Mouse (Mus musculus) hindbrain, embryonic 12.5 days (tissue): ENCODE results near the gene Methig1. TPM values are rescaled to one million over a fixed set of nuclear protein-coding genes. Genes with fewer than 3 reads are reported as not detected.
"Not testable (repeated sequence)": the region's sequence is repeated elsewhere in the genome, so short reads cannot be mapped to it uniquely, and the experiment has no call there.

ENCODE experiments used
- ATAC-seq: fragments of 200-750 bp; cut with Nextera tagmentation; 2 replicates; pipeline ENCODE4 v1.8.0; 2017; ENCODE audit warnings: moderate TSS enrichment; ENCODE audit not compliant: low FRiP score
- H3K27ac ChIP-seq: fragments of 300-500 bp; sonication (generic); 2 replicates; pipeline ENCODE4 v1.5.1; 2016; ENCODE audit warnings: mild to moderate bottlenecking
- H3K27me3 ChIP-seq: fragments of 300-500 bp; sonication (generic); 2 replicates; pipeline ENCODE4 v1.6.1; 2016; ENCODE audit warnings: mild to moderate bottlenecking
- H3K36me3 ChIP-seq: fragments of 300-500 bp; sonication (generic); 2 replicates; pipeline ENCODE4 v1.6.1; 2016; ENCODE audit warnings: mild to moderate bottlenecking
- H3K4me1 ChIP-seq: fragments of 300-500 bp; sonication (generic); 2 replicates; pipeline ENCODE4 v1.6.1; 2016
- H3K4me2 ChIP-seq: fragments of 300-500 bp; sonication (generic); replicated peaks from 2 replicates; pipeline ENCODE4 v1.6.1; 2016; ENCODE audit warnings: mild to moderate bottlenecking
- H3K4me3 ChIP-seq: fragments of 300-500 bp; sonication (generic); 2 replicates; pipeline ENCODE4 v1.5.1; 2016; ENCODE audit warnings: mild to moderate bottlenecking
- H3K9ac ChIP-seq: fragments of 300-500 bp; sonication (generic); 2 replicates; pipeline ENCODE4 v1.6.1; 2016; ENCODE audit warnings: mild to moderate bottlenecking, moderate library complexity
- H3K9me3 ChIP-seq: fragments of 300-500 bp; sonication (generic); replicated peaks from 2 replicates; pipeline ENCODE4 v1.6.1; 2016; ENCODE audit warnings: mild to moderate bottlenecking
- WGBS: fragments of 180-500 bp; shearing (Covaris S2); methylation state at CpG from one replicate; pipeline ENCODE4 v1.1.7; 2016; 5-methylcytosine and 5-hydroxymethylcytosine counted together
- polyA plus RNA-seq: library from polyadenylated mRNA; unstranded; fragments of >200 nt; fragmentation: Nextera tagmentation; extraction: Ambion mirVana; gene quantifications from 2 replicates; pipeline ENCODE4 v1.2.1, GENCODE M21; 2016

Methig1 gene
- polyA plus RNA-seq, 1 experiment from 2014 or later, result not detected

GRCm38 (mm10) chr15:100421758-100422197, 68.8 kb downstream of the Methig1 start, which contains the start of gene Gm5475:
Gene Gm5475 (plus strand): TSS chr15:100422147.
- 25% methylated on average over 3 of the region's 3 CpGs for WGBS
- Histone ChIP-seq H3K9ac (peak within 1 kb of the TSS; percentile 87), H3K27ac (peak within 1 kb of the TSS; percentile 36; the same call in 1 of the 2 replicates)

GRCm38 (mm10) chr15:100422476-100422875, 69.5 kb downstream of the Methig1 start:
- Histone ChIP-seq H3K4me2 (peak overlapping the region; percentile 81), H3K4me3 (peak overlapping the region; percentile 76), H3K4me1 (peaks cover 39% of the 10 kb centered on the region), H3K27me3 (peaks cover 27% of the 10 kb centered on the region), H3K9me3 (no peaks in the 10 kb centered on the region), H3K9ac (peak overlapping the region; percentile 87), H3K36me3 (no peaks in the 10 kb centered on the region), H3K27ac (peak overlapping the region; percentile 36; the same call in 1 of the 2 replicates)
- ATAC-seq, result peak; percentile 79
- WGBS, result under 1% methylated on average over 40 of the region's 44 CpGs

More at GRCm38 (mm10) chr15:100421758-100422197, 68.8 kb downstream of the Methig1 start, which contains the start of gene Gm5475:
- Histone ChIP-seq H3K27me3 (peaks cover 27% of the 10 kb centered on the region), H3K4me2 (peak within 1 kb of the TSS; percentile 81), H3K4me1 (peaks cover 39% of the 10 kb centered on the region), H3K4me3 (peak within 1 kb of the TSS; percentile 76)
- H3K9me3 ChIP-seq, H3K36me3 ChIP-seq, ATAC-seq: not testable (repeated sequence)

DNA sequence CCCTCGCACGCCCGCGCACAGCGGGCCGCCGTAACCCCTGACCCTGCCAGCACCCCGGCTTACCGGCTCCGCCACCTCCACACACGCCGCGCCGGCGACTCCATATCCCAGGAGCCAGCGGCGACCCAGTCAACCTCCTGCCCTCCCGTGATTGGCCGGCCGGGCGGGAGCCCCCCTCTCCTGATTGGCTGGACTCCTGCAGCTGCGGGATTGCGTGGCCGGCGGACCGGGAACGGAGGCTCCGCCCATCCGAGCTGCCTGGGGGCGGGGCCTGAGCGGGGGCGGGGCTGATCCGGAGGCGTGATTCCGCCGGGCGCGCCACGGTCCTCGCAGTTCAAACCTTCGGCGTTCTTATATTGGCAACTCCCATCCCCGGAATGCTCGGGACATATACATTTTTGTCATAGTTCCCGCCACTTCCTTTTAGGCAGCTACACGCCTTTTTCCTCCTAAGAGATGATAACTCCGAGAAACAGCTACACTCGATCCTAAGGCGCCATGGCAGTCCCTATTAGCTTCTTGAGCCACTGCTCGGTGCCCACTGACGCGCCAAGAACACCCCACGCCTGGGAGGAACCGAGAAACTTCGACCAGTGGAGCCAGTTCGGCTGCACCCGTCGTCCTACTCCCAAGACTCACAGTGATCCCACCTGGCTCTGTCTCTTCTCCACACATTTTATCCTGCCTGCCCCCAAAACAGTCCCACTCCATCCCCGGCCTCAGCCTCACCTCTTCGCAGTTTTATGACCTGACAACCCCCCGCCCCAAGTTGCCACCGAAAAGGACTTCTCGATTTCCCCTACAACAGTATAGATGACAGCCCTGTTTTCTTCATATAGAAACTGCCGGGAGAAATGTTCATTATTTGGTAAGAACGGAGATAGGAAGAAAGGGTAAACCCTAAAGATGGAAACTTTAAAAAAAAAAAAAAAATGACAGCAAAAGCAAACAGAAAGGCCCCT, 70.2 kb downstream of the Methig1 start:
- Histone ChIP-seq H3K27ac (peak overlapping the region; percentile 36; the same call in 1 of the 2 replicates), H3K4me1 (peaks cover 39% of the 10 kb centered on the region)

DNA sequence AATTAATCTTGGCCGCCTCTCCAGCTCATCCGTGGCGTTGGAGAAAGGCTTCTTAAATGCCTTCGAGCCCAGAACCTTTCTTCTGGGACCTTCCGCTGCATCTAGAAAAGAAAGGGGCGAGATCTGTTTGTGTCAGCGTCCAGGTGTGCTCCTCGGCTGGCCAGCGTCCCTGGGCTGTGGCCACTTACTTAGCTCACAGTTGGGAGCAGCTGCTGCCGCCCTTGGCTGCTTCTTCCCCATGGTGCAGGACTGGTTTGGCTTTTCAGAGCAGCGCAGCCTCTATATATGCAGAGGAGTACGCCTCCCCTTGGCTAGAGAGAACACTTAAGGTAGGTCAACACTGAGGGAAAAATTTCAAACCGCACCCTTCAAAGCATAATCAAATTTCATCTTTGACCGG, 71.0 kb downstream of the Methig1 start:
- Histone ChIP-seq H3K27me3 (peaks cover 27% of the 10 kb centered on the region), H3K4me3 (peak overlapping the region; percentile 76), H3K36me3 (no peaks in the 10 kb centered on the region), H3K4me1 (peaks cover 39% of the 10 kb centered on the region), H3K27ac (no peak overlapping the region), H3K9ac (peak overlapping the region; percentile 23; the same call in 1 of the 2 replicates), H3K9me3 (no peaks in the 10 kb centered on the region), H3K4me2 (peak overlapping the region; percentile 81)
- no peak for ATAC-seq
- 3% methylated on average over 14 of the region's 14 CpGs for WGBS

More for the DNA sequence above, 70.2 kb downstream of the Methig1 start:
- Histone ChIP-seq H3K4me3 (peak overlapping the region; percentile 76), H3K9me3 (no peaks in the 10 kb centered on the region), H3K27me3 (peaks cover 27% of the 10 kb centered on the region), H3K36me3 (no peaks in the 10 kb centered on the region), H3K4me2 (peak overlapping the region; percentile 81), H3K9ac (peak overlapping the region; percentile 87)
- WGBS, result 1% methylated on average over 65 of the region's 65 CpGs
- ATAC-seq, result peak; percentile 99

- Histone ChIP-seq H3K27ac (no peak within 1 kb of the TSS), H3K4me2 (peak within 1 kb of the TSS; percentile 81), H3K4me1 (peaks cover 34% of the 10 kb centered on the region), H3K36me3 (no peaks in the 10 kb centered on the region), H3K9me3 (no peaks in the 10 kb centered on the region), H3K4me3 (peak within 1 kb of the TSS; percentile 76), H3K27me3 (peaks cover 27% of the 10 kb centered on the region), H3K9ac (peak within 1 kb of the TSS; percentile 23; the same call in 1 of the 2 replicates)
- no peak for ATAC-seq
- 29% methylated on average over 17 of the region's 17 CpGs for WGBS
Observed at GRCm38 (mm10) chr15:100424396-100425122, 71.6 kb downstream of the Methig1 start, which contains the start of gene Slc11a2. Gene Slc11a2 (minus strand): TSS chr15:100425072.

- H3K27ac ChIP-seq, result no peak overlapping the region
- ATAC-seq, result no peak
- WGBS, result 81% methylated on average over 13 of the region's 13 CpGs
- H3K4me2 ChIP-seq, result no peak overlapping the region
- H3K9me3 ChIP-seq, result no peaks in the 10 kb centered on the region
- peaks cover 27% of the 10 kb centered on the region for H3K27me3 ChIP-seq
- no peak overlapping the region for H3K4me3 ChIP-seq
- peaks cover 11% of the 10 kb centered on the region for H3K4me1 ChIP-seq
- H3K9ac ChIP-seq, result no peak overlapping the region
- no peaks in the 10 kb centered on the region for H3K36me3 ChIP-seq
Observed at GRCm38 (mm10) chr15:100428296-100428905, 75.5 kb downstream of the Methig1 start.

- Histone ChIP-seq H3K36me3 (no peaks in the 10 kb centered on the region), H3K4me1 (no peaks in the 10 kb centered on the region), H3K27me3 (peaks cover 13% of the 10 kb centered on the region), H3K4me2 (no peak overlapping the region), H3K9me3 (no peaks in the 10 kb centered on the region), H3K27ac (no peak overlapping the region), H3K9ac (no peak overlapping the region), H3K4me3 (no peak overlapping the region)
- WGBS, result 72% methylated on average over 11 of the region's 11 CpGs
- no peak for ATAC-seq
Observed at GRCm38 (mm10) chr15:100429959-100430565, 77.1 kb downstream of the Methig1 start.

GRCm38 (mm10) chr15:100433234-100433633, 80.3 kb downstream of the Methig1 start:
- no peak for ATAC-seq
- WGBS, result 72% methylated on average over 4 of the region's 4 CpGs

More at GRCm38 (mm10) chr15:100433234-100433633, 80.3 kb downstream of the Methig1 start:
- Histone ChIP-seq H3K9me3 (no peaks in the 10 kb centered on the region), H3K36me3 (no peaks in the 10 kb centered on the region), H3K27ac (no peak overlapping the region), H3K4me3 (no peak overlapping the region), H3K4me1 (no peaks in the 10 kb centered on the region), H3K4me2 (no peak overlapping the region), H3K27me3 (no peaks in the 10 kb centered on the region), H3K9ac (no peak overlapping the region)

Other genes with a start within 250 kb of the Methig1 start
- 29.0 and 31.1 TPM in 2 replicates for gene Atf1, start 125.3 kb upstream of the Methig1 start, polyA plus RNA-seq
- not detected in 2 replicates for gene Tmprss12, start 72.3 kb upstream of the Methig1 start, polyA plus RNA-seq
- gene Mettl7a1, start 49.0 kb upstream of the Methig1 start, polyA plus RNA-seq, result 3.9 and 4.8 TPM in 2 replicates
- 0.17 and 0.22 TPM in 2 replicates for gene Mettl7a3, start 18.2 kb upstream of the Methig1 start, polyA plus RNA-seq
- not detected in 2 replicates for gene Mettl7a2, start 51 bp downstream of the Methig1 start, polyA plus RNA-seq
- gene Higd1c, start 11.4 kb downstream of the Methig1 start, polyA plus RNA-seq, result not detected in 2 replicates
- gene Gm5475, start 69.0 kb downstream of the Methig1 start, polyA plus RNA-seq, result 0.12 TPM in 1 of 2 replicates, not detected in the other
- 24.6 and 25.8 TPM in 2 replicates for gene Slc11a2, start 71.9 kb downstream of the Methig1 start, polyA plus RNA-seq
- 43.6 and 45.8 TPM in 2 replicates for gene Letmd1, start 115.9 kb downstream of the Methig1 start, polyA plus RNA-seq
- gene Csrnp2, start 142.3 kb downstream of the Methig1 start, polyA plus RNA-seq, result 41.4 and 43.0 TPM in 2 replicates
- 42.9 and 50.8 TPM in 2 replicates for gene Tfcp2, start 198.9 kb downstream of the Methig1 start, polyA plus RNA-seq
- gene Pou6f1, start 246.8 kb downstream of the Methig1 start, polyA plus RNA-seq, result 28.9 and 38.6 TPM in 2 replicates